Mouse (Mus musculus) forebrain, embryonic 13.5 days (tissue): ENCODE results near the gene Kcnip4. TPM values are rescaled to one million over a fixed set of nuclear protein-coding genes. Genes with fewer than 3 reads are reported as not detected.

Experiments used
- ATAC-seq: fragments of 200-750 bp; cut with Nextera tagmentation; 2 replicates; pipeline ENCODE4 v1.8.0; 2017
- H3K27ac ChIP-seq: fragments of 300-500 bp; sonication (generic); 2 replicates; pipeline ENCODE4 v1.5.1; 2015; ENCODE audit warnings: inconsistent platforms, mild to moderate bottlenecking, moderate library complexity
- H3K27me3 ChIP-seq: fragments of 300-500 bp; sonication (generic); 2 replicates; pipeline ENCODE4 v1.6.1; 2015; ENCODE audit warnings: mild to moderate bottlenecking, inconsistent platforms
- H3K36me3 ChIP-seq: fragments of 300-500 bp; sonication (generic); 2 replicates; pipeline ENCODE4 v1.6.1; 2015; ENCODE audit warnings: mild to moderate bottlenecking, inconsistent platforms; ENCODE audit not compliant: poor library complexity, severe bottlenecking
- H3K4me1 ChIP-seq: fragments of 300-500 bp; sonication (generic); 2 replicates; pipeline ENCODE4 v1.6.1; 2015; ENCODE audit warnings: inconsistent platforms
- H3K4me2 ChIP-seq: fragments of 300-500 bp; sonication (generic); 2 replicates; pipeline ENCODE4 v1.6.1; 2015; ENCODE audit warnings: inconsistent platforms, mild to moderate bottlenecking, moderate library complexity
- H3K4me3 ChIP-seq: fragments of 300-500 bp; sonication (generic); 2 replicates; pipeline ENCODE4 v1.5.1; 2015; ENCODE audit warnings: mild to moderate bottlenecking, inconsistent platforms
- H3K9ac ChIP-seq: fragments of 300-500 bp; sonication (generic); 2 replicates; pipeline ENCODE4 v1.6.1; 2015; ENCODE audit warnings: mild to moderate bottlenecking, inconsistent platforms
- H3K9me3 ChIP-seq: fragments of 300-500 bp; sonication (generic); replicated peaks from 2 replicates; pipeline ENCODE4 v1.6.1; 2016; ENCODE audit warnings: inconsistent platforms
- WGBS: fragments of 180-500 bp; shearing (Covaris S2); methylation state at CpG from one replicate; pipeline ENCODE4 v1.1.7; 2015; 5-methylcytosine and 5-hydroxymethylcytosine counted together
- polyA plus RNA-seq: library from polyadenylated mRNA; unstranded; fragments of >200 nt; fragmentation: Nextera tagmentation; extraction: Ambion mirVana; gene quantifications from 2 replicates; pipeline ENCODE4 v1.2.1, GENCODE M21; 2015

Gene Kcnip4
- polyA plus RNA-seq, 1 experiment from 2014 or later: 3.0 TPM

GRCm38 (mm10) chr5:48606281-48606680, 918.4 kb downstream of the Kcnip4 start:
- Histone ChIP-seq H3K27ac (no peak overlapping the region), H3K4me3 (no peak overlapping the region)

DNA sequence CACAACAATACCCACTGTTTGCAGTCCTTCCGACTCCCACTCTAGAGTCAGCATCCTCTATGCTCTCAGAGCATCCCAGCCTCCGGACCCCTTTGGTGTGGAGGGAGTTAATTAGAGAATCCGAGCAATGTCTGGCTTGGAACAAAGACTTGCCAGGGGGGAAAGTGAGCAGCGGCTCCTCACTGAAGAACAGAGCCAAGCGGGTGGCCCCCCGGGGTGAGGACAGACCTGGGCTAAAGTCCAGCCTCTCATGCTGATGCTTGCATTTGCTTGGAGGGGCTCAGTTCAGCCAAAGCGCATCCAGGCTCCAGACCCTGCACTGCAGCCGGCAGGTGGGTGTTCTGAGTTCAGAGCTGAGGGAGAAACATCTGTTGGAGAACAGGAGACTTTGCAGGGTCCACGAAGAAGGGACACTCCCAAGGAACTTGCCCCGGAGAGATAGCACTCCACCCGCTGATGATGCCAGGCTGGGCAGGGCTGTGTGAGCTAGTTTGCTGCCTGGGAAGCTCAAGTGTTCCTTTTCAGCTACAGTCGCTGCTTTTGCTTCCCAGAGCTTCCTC, 925.1 kb downstream of the Kcnip4 start:
- peak overlapping the region; percentile 33 for H3K4me3 ChIP-seq
- 1% methylated on average over 12 of the region's 12 CpGs for WGBS
- peak overlapping the region; percentile 62 for H3K4me2 ChIP-seq
- H3K4me1 ChIP-seq: peaks cover 10% of the 10 kb centered on the region
- H3K9ac ChIP-seq: peak overlapping the region; percentile 45; the same call in 1 of the 2 replicates
- H3K27me3 ChIP-seq: no peaks in the 10 kb centered on the region
- no peaks in the 10 kb centered on the region for H3K9me3 ChIP-seq
- no peak overlapping the region for H3K27ac ChIP-seq
- H3K36me3 ChIP-seq: no peaks in the 10 kb centered on the region
- peak; percentile 83 for ATAC-seq

More at GRCm38 (mm10) chr5:48606281-48606680, 918.4 kb downstream of the Kcnip4 start:
- no peaks in the 10 kb centered on the region for H3K4me1 ChIP-seq
- no peak overlapping the region for H3K9ac ChIP-seq
- no peaks in the 10 kb centered on the region for H3K27me3 ChIP-seq
- H3K9me3 ChIP-seq: no peaks in the 10 kb centered on the region
- no peaks in the 10 kb centered on the region for H3K36me3 ChIP-seq
- no peak for ATAC-seq
- H3K4me2 ChIP-seq: no peak overlapping the region
- 87% methylated on average over 9 of the region's 9 CpGs for WGBS

DNA sequence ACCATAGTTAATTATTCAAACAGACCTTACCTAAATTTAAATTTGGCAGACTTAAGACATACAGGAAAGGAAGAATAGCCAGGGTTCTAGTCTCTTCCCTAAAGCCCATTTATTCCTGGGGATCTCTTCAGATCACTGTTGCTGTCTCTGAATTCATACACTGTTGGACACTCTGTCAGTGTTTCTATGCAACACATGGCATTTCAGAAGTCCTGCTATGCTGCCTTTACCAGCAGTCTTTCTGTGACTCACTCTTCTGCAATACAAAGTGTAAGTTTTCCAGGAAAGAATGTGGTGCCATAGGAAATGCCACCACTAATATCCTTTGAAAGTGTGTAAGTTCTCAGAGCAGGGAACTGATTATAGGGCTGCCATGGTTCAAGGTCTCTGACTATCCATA, 936.7 kb downstream of the Kcnip4 start:
- Histone ChIP-seq H3K4me1 (no peaks in the 10 kb centered on the region), H3K4me3 (no peak overlapping the region), H3K27me3 (no peaks in the 10 kb centered on the region), H3K9me3 (no peaks in the 10 kb centered on the region), H3K9ac (no peak overlapping the region), H3K27ac (no peak overlapping the region), H3K36me3 (no peaks in the 10 kb centered on the region), H3K4me2 (no peak overlapping the region)
- ATAC-seq: no peak

DNA sequence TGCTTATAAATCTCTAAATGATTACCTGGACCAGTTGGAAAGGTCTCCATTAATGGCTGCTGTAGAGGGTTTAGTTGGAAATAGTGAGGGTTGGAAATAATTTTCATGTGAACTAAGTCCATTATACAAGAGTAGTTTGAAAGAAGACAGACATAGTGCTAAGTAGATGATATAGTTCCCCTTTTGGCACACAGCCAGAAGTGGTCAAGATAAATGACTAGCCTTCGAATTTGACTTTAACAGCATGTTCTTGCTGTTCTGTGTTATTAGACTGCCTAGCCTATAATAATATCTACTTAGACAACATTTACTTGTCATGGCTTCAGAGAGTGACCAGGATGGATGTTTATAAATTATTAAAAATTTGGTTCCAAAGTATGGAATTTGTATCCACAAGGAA, 941.3 kb downstream of the Kcnip4 start:
- H3K27me3 ChIP-seq: no peaks in the 10 kb centered on the region
- 79% methylated on average over 1 of the region's 1 CpGs for WGBS
- no peaks in the 10 kb centered on the region for H3K36me3 ChIP-seq
- H3K27ac ChIP-seq: no peak overlapping the region
- no peaks in the 10 kb centered on the region for H3K4me1 ChIP-seq
- H3K9me3 ChIP-seq: no peaks in the 10 kb centered on the region
- no peak overlapping the region for H3K9ac ChIP-seq
- no peak overlapping the region for H3K4me3 ChIP-seq
- no peak for ATAC-seq
- H3K4me2 ChIP-seq: no peak overlapping the region

DNA sequence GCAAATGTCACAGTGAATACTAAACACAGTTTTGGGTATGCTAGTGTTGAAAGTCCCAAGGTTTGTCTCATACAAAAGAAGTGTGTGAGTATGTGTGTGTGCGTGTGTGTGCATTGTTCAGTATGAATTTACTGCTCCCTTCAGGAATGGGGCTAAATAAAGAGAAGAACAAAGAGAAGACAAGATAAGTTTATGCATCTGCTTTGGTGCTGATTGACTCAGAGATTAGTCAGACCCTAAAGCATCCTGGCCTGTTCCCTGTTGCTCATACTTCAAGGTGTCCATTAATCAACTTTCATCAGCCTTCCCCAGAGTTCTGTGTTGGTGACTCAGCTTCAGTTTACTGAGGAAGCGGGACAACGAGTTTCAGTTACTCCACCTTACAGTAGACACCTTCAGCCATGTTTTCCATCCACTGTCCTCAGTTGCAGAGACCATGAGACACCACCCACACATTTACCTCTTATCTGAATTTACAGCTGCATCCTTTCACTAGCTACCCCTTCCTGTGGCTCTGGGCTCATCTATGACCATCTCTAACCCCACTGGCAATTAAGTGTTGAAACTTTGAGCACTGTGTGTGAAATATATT, 960.6 kb downstream of the Kcnip4 start:
- H3K27ac ChIP-seq: no peak overlapping the region
- no peaks in the 10 kb centered on the region for H3K27me3 ChIP-seq
- ATAC-seq: no peak
- no peaks in the 10 kb centered on the region for H3K4me1 ChIP-seq
- no peaks in the 10 kb centered on the region for H3K9me3 ChIP-seq
- no peaks in the 10 kb centered on the region for H3K36me3 ChIP-seq
- WGBS: 80% methylated on average over 3 of the region's 3 CpGs
- no peak overlapping the region for H3K4me2 ChIP-seq
- H3K4me3 ChIP-seq: no peak overlapping the region
- no peak overlapping the region for H3K9ac ChIP-seq

DNA sequence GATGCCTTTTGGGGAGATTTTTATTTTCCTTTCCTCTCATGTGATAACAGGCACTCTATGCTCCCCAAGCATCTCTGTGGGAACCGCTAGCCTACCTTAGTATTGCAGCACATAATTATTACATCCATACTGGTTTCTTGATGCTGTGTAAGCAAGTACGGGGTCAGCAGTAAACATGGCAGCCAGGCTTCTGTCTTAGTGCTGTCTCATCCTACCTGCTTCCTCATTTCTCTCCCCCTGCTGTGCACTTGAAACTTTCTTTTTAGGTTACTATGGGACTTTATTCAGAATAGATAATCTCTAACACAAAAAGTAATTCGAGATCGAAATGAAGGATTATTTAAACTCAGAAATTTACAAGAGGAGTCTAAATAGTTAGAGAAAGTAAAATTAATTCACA, 973.0 kb downstream of the Kcnip4 start:
- no peak overlapping the region for H3K4me3 ChIP-seq
- WGBS: 83% methylated on average over 4 of the region's 4 CpGs
- H3K27ac ChIP-seq: no peak overlapping the region
- H3K36me3 ChIP-seq: no peaks in the 10 kb centered on the region
- no peaks in the 10 kb centered on the region for H3K27me3 ChIP-seq
- H3K4me2 ChIP-seq: no peak overlapping the region
- H3K4me1 ChIP-seq: no peaks in the 10 kb centered on the region
- no peak for ATAC-seq
- no peak overlapping the region for H3K9ac ChIP-seq
- H3K9me3 ChIP-seq: no peaks in the 10 kb centered on the region

DNA sequence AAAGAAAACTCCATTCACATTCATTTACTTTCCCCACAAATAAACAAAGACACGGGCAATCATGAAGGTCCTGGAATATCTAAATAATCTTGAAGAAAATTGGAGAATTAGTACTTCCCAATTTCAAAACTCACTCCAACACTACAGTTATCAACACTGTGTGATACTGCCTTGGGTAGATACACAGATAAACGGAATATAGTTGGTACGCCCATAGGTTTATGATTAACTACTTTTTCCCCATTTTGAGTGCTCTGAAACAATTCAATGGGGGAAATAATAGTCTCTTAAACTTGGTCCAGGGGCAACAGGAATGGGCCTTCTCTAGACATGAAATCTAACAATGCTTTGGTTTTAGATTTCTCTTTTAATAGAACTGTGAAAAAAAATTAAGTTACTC, 978.9 kb downstream of the Kcnip4 start:
- no peaks in the 10 kb centered on the region for H3K27me3 ChIP-seq
- H3K4me3 ChIP-seq: no peak overlapping the region
- no peak overlapping the region for H3K9ac ChIP-seq
- 89% methylated on average over 3 of the region's 3 CpGs for WGBS
- no peak for ATAC-seq
- 0 out of 2 replicates have a peak, but pooled peaks cover 5% of the 10 kb centered on the region for H3K4me1 ChIP-seq
- no peaks in the 10 kb centered on the region for H3K36me3 ChIP-seq
- H3K9me3 ChIP-seq: no peaks in the 10 kb centered on the region
- no peak overlapping the region for H3K27ac ChIP-seq
- H3K4me2 ChIP-seq: no peak overlapping the region

GRCm38 (mm10) chr5:48544784-48545734, 979.6 kb downstream of the Kcnip4 start:
- Histone ChIP-seq H3K4me3 (no peak overlapping the region), H3K27me3 (no peaks in the 10 kb centered on the region), H3K4me1 (0 out of 2 replicates have a peak, but pooled peaks cover 5% of the 10 kb centered on the region), H3K9ac (no peak overlapping the region), H3K27ac (no peak overlapping the region), H3K36me3 (no peaks in the 10 kb centered on the region), H3K4me2 (no peak overlapping the region), H3K9me3 (no peaks in the 10 kb centered on the region)
- ATAC-seq: no peak
- 33% methylated on average over 5 of the region's 5 CpGs for WGBS

- Histone ChIP-seq H3K9ac (no peak overlapping the region), H3K9me3 (no peaks in the 10 kb centered on the region), H3K4me3 (no peak overlapping the region), H3K27me3 (no peaks in the 10 kb centered on the region), H3K4me1 (no peaks in the 10 kb centered on the region), H3K36me3 (no peaks in the 10 kb centered on the region), H3K4me2 (no peak overlapping the region), H3K27ac (no peak overlapping the region)
- ATAC-seq: peak; percentile 33; the same call in 1 of the 2 replicates
- WGBS: 65% methylated on average over 4 of the region's 4 CpGs
These were observed 1006.7 kb downstream of the Kcnip4 start for GRCm38 (mm10) chr5:48518035-48518434.

- no peak for ATAC-seq
- Histone ChIP-seq H3K27ac (no peak overlapping the region), H3K4me2 (no peak overlapping the region), H3K4me3 (no peak overlapping the region), H3K27me3 (no peaks in the 10 kb centered on the region), H3K9me3 (no peaks in the 10 kb centered on the region), H3K36me3 (no peaks in the 10 kb centered on the region), H3K4me1 (no peaks in the 10 kb centered on the region), H3K9ac (no peak overlapping the region)
- WGBS: 15% methylated on average over 1 of the region's 1 CpGs
These were observed 1011.4 kb downstream of the Kcnip4 start for GRCm38 (mm10) chr5:48513354-48513753.

DNA sequence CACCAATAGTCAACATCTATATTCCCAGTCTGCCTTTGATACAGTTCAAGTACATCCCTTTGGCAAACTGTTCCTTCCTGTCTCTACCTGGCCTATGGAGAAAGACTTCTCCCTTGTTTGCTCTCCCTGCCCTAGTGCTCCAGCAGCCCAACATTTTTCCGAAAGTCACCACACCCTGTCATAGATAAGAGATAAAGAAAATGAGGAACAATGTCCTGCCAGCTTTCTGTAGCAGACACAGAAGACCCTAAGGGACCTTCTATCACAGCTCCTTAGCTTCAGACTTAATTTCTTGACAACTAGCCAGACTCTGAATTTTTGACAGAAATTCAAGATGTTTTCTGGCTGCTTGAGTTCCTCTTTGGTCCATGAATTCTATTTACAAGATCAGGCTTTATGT, 1013.4 kb downstream of the Kcnip4 start:
- no peak overlapping the region for H3K9ac ChIP-seq
- H3K4me2 ChIP-seq: no peak overlapping the region
- H3K36me3 ChIP-seq: no peaks in the 10 kb centered on the region
- ATAC-seq: no peak
- H3K27me3 ChIP-seq: no peaks in the 10 kb centered on the region
- no peak overlapping the region for H3K4me3 ChIP-seq
- 86% methylated on average over 1 of the region's 1 CpGs for WGBS
- H3K4me1 ChIP-seq: no peaks in the 10 kb centered on the region
- H3K27ac ChIP-seq: no peak overlapping the region
- no peaks in the 10 kb centered on the region for H3K9me3 ChIP-seq

- no peak for ATAC-seq
- H3K4me3 ChIP-seq: no peak overlapping the region
- H3K36me3 ChIP-seq: no peaks in the 10 kb centered on the region
- H3K9ac ChIP-seq: no peak overlapping the region
- no peaks in the 10 kb centered on the region for H3K9me3 ChIP-seq
- H3K27me3 ChIP-seq: no peaks in the 10 kb centered on the region
- H3K27ac ChIP-seq: no peak overlapping the region
- no peak overlapping the region for H3K4me2 ChIP-seq
- no peaks in the 10 kb centered on the region for H3K4me1 ChIP-seq
- WGBS: 77% methylated on average over 12 of the region's 12 CpGs
These were observed 1014.5 kb downstream of the Kcnip4 start for GRCm38 (mm10) chr5:48510241-48510640.
